Mouse (Mus musculus) gonadal fat pad, adult 2 months (tissue): ENCODE measurements around the gene Dnase1l1. TPM values are rescaled to one million over a fixed set of nuclear protein-coding genes. Genes with fewer than 3 reads are reported as not detected.

Experiments used
- DNase-seq: peaks from one replicate; pipeline ENCODE4 v3.0.0-alpha.2; 2012; ENCODE audit warnings: low read depth
- polyA plus RNA-seq: library from polyadenylated mRNA; depleted of rRNA; stranded (reverse); fragments of >200 nt; gene quantifications from 2 replicates; pipeline ENCODE4 v1.2.3, GENCODE M21; 2012; rRNA removed

Dnase1l1 gene
- polyA plus RNA-seq, result 26.7 and 33.1 TPM in 2 replicates

- DNase-seq, result no peak
Observed at GRCm38 (mm10) chrX:74281732-74282394, at the start of gene Dnase1l1, which contains the start of gene Taz. TSS of gene Dnase1l1 (minus strand) at chrX:74282337. TSS of gene Taz (plus strand) at chrX:74281912.

- no peak for DNase-seq
Observed at GRCm38 (mm10) chrX:74330166-74330930, 48.2 kb upstream of the Dnase1l1 start.

- DNase-seq, result no peak
Observed at GRCm38 (mm10) chrX:74329215-74329671, 47.1 kb upstream of the Dnase1l1 start.

- DNase-seq, result no peak
Observed at GRCm38 (mm10) chrX:74328725-74329161, 46.6 kb upstream of the Dnase1l1 start, which contains the start of gene Plxna3. TSS of gene Plxna3 (plus strand) at chrX:74329066.

- DNase-seq, result no peak
Observed at GRCm38 (mm10) chrX:74312540-74313464, 30.7 kb upstream of the Dnase1l1 start, which contains the start of gene Fam50a. TSS of gene Fam50a (plus strand) at chrX:74313033.

- no peak for DNase-seq
Observed at GRCm38 (mm10) chrX:74304867-74305700, 22.9 kb upstream of the Dnase1l1 start, which contains the start of gene Gdi1. TSS of gene Gdi1 (plus strand) at chrX:74304998.

- no peak for DNase-seq
Observed at GRCm38 (mm10) chrX:74299721-74300120, 17.6 kb upstream of the Dnase1l1 start.

- DNase-seq, result no peak
Observed at GRCm38 (mm10) chrX:74298348-74298747, 16.2 kb upstream of the Dnase1l1 start.

- no peak for DNase-seq
Observed at GRCm38 (mm10) chrX:74296538-74297448, 14.7 kb upstream of the Dnase1l1 start, which contains the start of gene Atp6ap1. TSS of gene Atp6ap1 (plus strand) at chrX:74297097.

GRCm38 (mm10) chrX:74293431-74293830 lies 11.3 kb upstream of the Dnase1l1 start:
- DNase-seq, result no peak

GRCm38 (mm10) chrX:74283092-74283437 lies 928 bp upstream of the Dnase1l1 start:
- DNase-seq, result no peak

GRCm38 (mm10) chrX:74282395-74283091 lies 406 bp upstream of the Dnase1l1 start:
- no peak for DNase-seq

- DNase-seq, result no peak
Observed at GRCm38 (mm10) chrX:74281041-74281731, 951 bp downstream of the Dnase1l1 start.

- no peak for DNase-seq
Observed at GRCm38 (mm10) chrX:74277916-74278315, 4.2 kb downstream of the Dnase1l1 start.

GRCm38 (mm10) chrX:74273422-74274322 lies 8.5 kb downstream of the Dnase1l1 start:
- DNase-seq, result no peak

- no peak for DNase-seq
Observed at GRCm38 (mm10) chrX:74270902-74271551, 11.1 kb downstream of the Dnase1l1 start.
